Mouse (Mus musculus): ENCODE data around the gene Ror1. TPM values are rescaled to one million over a fixed set of nuclear protein-coding genes. Genes with fewer than 3 reads are reported as not detected.
A peak's percentile ranks its signal among the peaks of the same experiment; 100 is the strongest.

The Ror1 gene
- total RNA-seq, 2 experiments from 2014 or later = 3.6 to 3.7 TPM

DNA sequence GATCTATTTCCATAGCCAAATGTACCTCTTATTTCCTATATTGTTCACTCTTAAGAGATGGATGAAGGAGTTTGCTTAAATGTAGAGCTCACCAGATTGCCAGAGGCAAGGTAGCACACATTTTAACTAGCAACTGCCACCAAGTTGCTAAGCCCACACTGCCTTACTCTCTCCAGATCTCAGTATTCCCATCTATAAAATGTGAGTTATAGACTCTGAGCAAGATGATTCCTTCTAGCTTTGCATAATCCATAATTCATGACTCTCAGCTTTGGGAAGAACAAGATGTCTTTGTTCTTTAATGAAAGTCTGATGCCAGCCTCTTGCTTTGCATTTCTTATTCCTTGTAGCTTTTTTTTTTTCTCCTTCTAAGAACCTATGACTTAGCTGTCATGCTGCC, 64.6 kb downstream of the Ror1 start:
- no peak for DNase-seq

DNA sequence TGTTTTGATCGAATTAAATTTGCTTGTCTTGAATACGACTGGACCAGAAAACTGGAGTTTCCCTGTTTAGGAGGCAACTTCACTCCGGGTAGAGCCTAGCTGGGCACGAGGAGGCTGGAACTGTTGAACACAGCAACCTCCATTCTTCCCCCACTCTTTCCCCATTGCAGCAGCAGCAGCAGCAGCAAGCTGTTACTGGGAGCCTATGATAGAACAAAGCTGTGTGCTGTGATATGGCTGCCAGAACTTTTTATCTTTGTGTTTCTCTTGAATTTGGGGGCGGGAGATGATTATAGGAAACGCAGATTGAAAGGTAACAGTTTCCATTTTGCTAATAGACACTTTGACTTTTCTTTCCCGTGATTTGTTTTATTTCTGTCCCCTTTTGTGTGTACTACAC, 70.2 kb downstream of the Ror1 start:
- DNase-seq = peak in 1 of 2 experiments; percentile 24

GRCm38 (mm10) chr4:100166871-100167270, 71.3 kb downstream of the Ror1 start:
- DNase-seq = no peak

- DNase-seq = peak in 1 of 2 experiments; percentile 17
These were observed 74.1 kb downstream of the Ror1 start for GRCm38 (mm10) chr4:100169683-100170082.

- DNase-seq = peak in 1 of 2 experiments; percentile 26
These were observed 74.6 kb downstream of the Ror1 start for GRCm38 (mm10) chr4:100170161-100170650.

GRCm38 (mm10) chr4:100170743-100171142, 75.2 kb downstream of the Ror1 start:
- no peak for DNase-seq

- DNase-seq = no peak
These were observed 75.9 kb downstream of the Ror1 start for GRCm38 (mm10) chr4:100171483-100171898.

DNA sequence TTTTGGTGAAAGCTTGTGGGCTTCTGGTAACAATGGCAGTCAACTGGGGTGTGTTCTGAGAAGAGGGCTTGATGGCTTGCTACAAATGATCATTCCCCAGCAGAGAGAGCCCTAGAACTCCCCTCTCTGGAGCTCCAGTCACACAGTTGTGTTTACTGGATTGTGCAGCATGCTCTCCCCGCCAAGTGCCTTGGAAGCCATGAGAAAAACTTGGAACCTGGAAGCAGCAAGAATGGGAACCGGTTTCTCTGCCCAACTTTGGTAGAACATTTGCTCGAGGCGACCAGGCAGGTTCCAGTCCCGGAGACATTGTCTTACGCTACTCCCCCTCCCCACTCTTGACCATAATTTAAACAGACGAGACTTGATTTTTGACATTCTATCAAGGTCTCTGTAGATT, 80.0 kb downstream of the Ror1 start:
- DNase-seq = peak; percentile 45 to 60

GRCm38 (mm10) chr4:100178316-100178715, 82.7 kb downstream of the Ror1 start:
- no peak for DNase-seq

DNA sequence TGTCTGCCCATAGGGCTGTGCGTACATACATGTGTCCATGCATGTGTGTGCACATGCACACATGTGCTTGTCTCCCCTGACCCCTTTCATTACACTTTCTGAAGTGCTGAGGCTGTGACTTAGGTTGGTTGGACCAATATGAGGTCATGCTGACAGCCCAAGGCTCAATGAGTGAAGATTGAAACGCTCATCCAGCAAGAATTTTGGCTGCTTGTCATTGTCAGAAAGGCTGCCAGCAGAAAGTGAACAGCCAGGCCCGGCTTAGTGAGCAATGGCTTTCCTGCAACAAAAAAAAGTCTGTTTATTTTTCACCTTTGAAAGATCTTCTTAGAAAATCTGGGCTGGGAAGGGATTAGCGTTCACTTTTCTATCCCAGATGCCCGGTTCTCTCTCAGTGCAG, 86.1 kb downstream of the Ror1 start:
- peak; percentile 86 to 87 for DNase-seq

- no peak for DNase-seq
These were observed 91.2 kb downstream of the Ror1 start for GRCm38 (mm10) chr4:100186781-100187180.

- DNase-seq = peak in 1 of 2 experiments; percentile 60
These were observed 92.1 kb downstream of the Ror1 start for GRCm38 (mm10) chr4:100187563-100188200.

GRCm38 (mm10) chr4:100188201-100188699, 92.7 kb downstream of the Ror1 start:
- DNase-seq = peak; percentile 66 to 73

- no peak for DNase-seq
These were observed 95.9 kb downstream of the Ror1 start for GRCm38 (mm10) chr4:100191483-100191882.

DNA sequence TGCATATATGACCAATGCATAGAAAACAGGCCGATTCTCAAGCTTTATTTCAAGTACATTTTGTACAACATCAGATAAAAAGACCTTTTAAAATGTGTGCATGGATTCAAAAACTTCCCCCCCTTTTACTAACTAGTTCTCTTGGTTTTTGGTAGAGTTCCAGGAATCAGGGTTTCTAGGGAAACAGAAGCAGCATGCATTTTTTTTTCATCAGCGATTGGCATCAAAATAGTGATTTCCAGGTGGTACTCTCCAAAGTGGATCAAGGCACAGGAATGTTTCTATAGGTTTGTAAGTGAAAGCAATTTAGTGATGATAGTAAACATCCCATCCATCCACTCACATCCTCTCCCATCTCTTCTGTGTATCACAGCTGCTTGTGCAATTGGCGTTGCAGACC, 98.5 kb downstream of the Ror1 start:
- DNase-seq = no peak

DNA sequence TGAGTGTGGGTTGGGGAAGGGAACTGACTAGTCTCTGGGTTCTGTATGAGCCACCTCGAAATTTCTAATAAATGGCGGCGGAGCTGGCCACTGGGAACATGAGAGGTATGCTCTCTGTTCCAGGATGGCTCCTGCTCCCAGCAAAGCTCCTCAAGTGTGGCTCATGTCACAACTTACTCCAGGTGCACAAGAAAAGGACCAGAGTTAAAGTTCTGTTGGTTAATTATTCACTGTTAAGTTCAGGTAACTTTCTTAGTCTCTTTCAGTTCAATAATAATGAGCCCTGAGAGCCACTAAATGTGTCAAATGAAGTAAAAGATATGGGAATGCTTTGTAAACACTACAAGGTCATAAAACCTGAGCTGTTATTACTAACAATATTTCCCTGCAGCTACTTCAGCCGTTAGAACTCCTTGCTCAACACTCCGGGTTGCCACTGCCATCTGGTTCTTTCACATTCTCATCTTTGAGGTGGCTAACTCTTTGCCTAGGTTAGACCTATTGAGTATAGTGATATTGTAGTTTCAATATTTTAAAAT, 100.7 kb downstream of the Ror1 start:
- DNase-seq = no peak

- DNase-seq = no peak
These were observed 102.7 kb downstream of the Ror1 start for GRCm38 (mm10) chr4:100198275-100198674.

GRCm38 (mm10) chr4:100201322-100201721, 105.7 kb downstream of the Ror1 start:
- no peak for DNase-seq

- DNase-seq = no peak
These were observed 107.5 kb downstream of the Ror1 start for GRCm38 (mm10) chr4:100203066-100203465.

DNA sequence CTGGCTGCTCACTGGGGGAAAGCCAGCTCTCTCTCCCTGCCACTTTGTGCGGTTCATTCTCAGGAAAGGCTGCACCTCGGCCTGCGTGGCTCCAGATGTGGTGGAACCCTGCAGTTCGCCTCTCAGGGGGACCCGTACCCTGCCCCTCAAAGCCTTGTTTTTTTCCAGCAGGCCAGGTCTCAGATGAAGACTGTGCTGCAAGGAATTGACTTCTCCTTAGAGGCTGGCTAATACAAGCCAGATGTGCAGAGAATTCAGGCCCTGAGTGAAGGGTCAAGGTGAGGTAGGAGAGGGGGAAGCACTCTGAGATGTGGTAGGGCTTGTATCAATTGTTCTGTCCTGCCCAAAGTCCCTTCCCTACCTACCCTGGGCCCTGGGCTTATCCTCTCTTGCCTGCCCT, 108.1 kb downstream of the Ror1 start:
- DNase-seq = no peak

DNA sequence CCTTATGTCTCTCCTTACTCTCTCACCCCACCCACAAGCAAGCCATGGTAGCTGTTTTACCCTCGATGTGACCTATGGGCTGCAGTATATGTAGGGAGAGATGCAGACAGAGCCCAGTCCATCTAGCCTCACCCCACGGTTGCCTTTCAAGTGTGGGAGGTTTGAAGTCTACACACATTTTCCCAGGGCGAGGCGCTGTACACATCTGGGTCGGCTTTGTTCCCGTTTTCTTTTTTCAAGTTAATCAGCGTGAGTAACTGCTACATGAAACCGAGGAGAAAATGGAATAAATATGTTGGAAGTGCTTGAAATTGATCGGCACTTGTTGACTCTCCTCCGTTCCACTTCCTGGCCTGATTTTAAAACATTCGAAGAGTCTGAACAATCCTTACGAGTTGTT, 108.8 kb downstream of the Ror1 start:
- DNase-seq = no peak

DNA sequence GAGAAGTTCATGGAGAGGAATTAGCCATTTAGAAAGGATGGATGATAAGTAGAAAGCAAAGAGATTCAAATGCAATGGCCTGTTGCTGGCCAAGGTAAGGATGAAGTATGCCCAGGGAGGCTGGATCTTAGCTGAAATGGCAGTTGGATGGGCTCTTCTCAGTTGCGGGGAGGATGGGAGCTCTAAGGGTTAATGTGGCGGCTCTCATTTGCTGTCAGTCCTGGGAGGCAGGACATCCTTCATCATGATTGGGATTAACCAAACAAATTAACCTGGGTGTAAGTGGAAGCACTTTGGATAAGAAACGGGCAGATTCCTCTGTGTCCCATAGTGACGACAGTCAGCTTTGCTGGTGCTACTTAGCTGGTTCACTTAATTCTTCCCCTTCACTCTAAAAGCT, 112.5 kb downstream of the Ror1 start:
- DNase-seq = no peak

- no peak for DNase-seq
These were observed 113.5 kb downstream of the Ror1 start for GRCm38 (mm10) chr4:100209106-100209505.

DNA sequence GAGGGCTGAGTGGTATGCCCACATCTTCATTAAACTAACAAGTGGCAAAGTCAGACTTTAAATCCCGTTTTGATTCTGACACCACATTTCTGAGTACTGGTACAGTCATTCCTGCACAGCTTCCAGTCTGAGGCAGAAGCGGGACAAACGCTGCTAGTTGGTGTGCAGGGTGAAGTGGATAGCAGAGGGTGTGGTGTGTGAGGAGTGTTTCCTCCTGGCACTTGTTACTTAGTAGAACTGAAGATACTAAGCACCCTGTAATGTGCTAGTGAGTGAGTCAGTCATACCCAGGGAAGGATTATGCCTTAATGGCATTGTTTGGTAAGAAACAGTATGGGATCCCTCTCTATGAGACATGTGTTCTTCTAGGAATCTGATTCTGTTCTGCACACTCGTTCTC, 115.7 kb downstream of the Ror1 start:
- no peak for DNase-seq
